Mouse (Mus musculus): ENCODE measurements around the gene Ubqln4.

GRCm38 (mm10) chr3:88567892-88568291 is 14.3 kb downstream of the Ubqln4 start:
- TF ChIP-seq CTCF (IDR thresholded peaks at IDR 0.05; ENCODE audit: borderline replicate concordance, control insufficient read depth, extremely low read depth, insufficient read depth, low read length, poor library complexity) = no peak
- TF ChIP-seq POLR2A (IDR thresholded peaks at IDR 0.05; ENCODE audit: control insufficient read depth, extremely low read depth, insufficient read depth, low read length, poor library complexity) = no peak

Data from thymus, adult 2 months (tissue).